Mouse (Mus musculus): ENCODE measurements around the gene Mllt11.
A peak's percentile ranks its signal among the peaks of the same experiment; 100 is the strongest.
"Not testable (repeated sequence)": the region's sequence is repeated elsewhere in the genome, so short reads cannot be mapped to it uniquely, and the experiment has no call there.

The Mllt11 gene

DNA sequence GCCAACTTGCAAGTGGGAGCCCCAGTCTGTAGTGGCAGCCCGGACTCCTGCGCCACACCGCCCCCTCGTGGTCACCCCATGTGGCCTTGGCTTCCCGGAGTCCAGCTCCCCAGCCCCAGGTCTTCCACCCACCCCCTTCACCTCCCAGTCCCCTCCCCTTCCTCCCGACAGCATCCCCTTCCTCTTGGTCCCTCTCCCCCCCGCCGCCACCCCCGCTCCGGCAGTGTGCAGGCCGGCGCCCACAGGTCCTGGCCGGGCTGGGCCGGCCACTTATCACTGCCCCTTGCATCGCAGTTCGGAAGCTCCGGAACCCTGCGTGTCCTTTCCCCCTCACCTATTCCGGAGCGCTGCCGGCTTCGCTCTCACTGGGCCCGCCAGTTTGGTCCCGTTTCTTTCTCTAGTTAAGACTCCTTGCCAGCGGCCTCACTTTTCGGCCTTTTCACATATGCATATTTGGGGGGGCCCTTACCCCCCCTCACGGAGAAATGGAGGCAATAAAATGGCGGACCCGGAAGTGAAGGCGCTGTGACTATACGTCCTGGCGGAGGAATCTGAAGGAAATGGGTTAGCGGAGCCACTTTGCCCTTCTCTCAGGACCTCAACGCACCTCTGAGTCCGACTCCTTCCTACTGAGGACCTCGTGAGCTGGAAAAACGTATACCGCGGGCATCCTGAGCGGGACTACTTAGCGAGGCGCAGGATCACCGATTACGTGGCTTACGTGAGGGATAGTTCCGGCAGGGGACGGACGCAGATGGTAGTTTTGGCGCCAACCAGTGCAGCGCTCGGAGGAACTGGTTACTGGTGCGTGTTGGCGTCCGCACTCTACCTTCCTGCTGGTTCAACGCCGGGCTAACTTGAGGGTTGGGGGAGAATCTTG, 14.5 kb downstream of the Mllt11 start, which contains the start of gene Gabpb2:
TSS of gene Gabpb2 (minus strand) at position 662 of the 880 bp plus-strand sequence.
- peak; percentile 91 for DNase-seq (ENCODE audit: low read depth, low spot score)

DNA sequence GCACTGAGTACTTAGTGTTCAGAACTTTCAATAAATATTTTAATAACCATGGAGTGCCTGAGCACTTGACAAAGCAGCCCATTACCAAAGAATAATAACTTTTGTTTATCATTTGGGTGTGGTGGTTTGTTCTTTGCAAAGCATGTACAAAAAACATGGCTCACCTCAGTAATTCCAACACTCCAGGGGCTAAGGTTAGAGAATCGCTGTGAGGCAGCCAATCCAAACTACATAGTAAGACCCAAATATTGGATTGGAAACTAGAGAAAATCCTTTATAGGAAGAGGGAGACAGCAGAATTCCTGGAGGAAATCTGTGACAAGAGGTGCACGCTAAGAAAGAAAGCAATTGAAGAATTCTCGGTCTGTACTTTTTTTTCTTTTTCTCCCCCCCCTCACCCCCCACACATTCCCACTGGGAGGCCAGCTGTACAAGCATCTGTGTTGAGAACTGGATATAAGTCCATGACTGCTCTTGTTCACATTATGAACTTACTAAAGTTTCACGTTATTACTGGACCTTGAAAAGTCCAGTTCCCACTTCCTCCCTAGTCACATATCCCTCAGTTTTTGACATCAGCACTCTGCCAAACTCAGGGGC, 15.2 kb downstream of the Mllt11 start:
- no peak for DNase-seq (ENCODE audit: low read depth, low spot score)

DNA sequence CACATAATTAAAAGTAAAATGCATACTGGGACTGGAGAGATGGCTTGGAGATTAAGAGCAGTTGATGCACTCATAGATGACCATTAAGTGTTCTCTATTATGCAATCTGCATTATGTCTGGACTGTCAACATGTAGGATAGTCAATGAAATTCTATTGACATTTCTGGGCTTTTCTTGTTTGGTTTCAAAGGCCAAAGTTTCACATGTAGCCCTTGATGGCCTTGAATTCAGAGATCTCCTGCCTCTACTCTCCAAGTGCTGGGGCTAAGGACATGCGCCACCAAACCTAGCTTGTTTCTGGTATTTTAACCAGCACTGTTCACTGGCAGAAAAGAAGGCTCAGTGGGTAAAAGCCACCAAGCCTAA, 18.4 kb downstream of the Mllt11 start:
- no peak for DNase-seq (ENCODE audit: low read depth, low spot score)

DNA sequence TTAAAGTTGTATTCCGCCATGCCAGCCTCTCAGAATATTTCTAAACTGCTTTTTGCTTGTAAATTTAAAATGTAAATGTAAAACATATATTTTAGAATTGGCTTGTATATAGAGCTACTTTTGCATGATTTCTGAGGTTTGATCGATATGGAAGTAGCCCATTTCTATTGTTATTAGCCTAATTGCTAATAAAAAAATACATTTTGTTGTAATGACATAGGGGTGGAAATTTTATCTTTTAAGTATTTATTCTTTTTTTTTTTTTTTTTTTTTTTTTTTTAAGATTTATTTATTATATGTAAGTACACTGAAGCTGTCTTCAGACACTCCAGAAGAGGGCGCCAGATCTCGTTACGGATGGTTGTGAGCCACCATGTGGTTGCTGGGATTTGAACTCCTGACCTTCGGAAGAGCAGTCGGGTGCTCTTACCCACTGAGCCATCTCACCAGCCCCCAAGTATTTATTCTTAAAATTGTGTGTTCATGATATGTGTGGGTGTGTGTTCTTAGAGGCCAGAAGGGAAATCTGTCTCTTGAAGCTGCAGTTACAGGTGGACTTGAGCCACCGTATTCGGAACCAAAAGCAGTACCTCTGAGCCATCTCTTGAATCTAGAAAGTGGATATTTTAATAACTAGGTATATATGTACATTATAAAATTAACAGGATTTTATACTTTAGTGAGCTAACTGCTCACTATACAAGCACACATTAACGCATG, 18.9 kb downstream of the Mllt11 start:
- not testable (repeated sequence) for DNase-seq (ENCODE audit: low read depth, low spot score)

DNA sequence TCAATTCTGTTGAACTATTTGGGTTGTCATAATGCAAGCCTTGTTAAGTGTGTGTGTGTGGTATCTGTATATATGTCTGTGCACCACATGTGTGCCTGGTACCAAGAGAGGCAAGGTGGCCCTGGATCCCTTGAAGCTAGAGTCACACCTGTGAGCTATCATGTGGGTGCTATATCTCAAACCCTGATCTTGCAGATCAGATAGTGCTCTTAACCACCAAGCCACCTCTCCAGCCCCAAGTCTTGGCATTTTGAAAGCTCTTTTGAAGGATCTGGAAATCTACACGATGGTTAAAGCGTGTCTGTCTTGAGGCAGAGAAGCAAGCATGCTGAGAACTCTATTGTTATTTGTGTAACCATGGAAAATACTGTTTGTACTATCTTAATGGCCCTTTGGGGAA, 21.4 kb downstream of the Mllt11 start:
- DNase-seq (ENCODE audit: low read depth, low spot score): peak; percentile 42

DNA sequence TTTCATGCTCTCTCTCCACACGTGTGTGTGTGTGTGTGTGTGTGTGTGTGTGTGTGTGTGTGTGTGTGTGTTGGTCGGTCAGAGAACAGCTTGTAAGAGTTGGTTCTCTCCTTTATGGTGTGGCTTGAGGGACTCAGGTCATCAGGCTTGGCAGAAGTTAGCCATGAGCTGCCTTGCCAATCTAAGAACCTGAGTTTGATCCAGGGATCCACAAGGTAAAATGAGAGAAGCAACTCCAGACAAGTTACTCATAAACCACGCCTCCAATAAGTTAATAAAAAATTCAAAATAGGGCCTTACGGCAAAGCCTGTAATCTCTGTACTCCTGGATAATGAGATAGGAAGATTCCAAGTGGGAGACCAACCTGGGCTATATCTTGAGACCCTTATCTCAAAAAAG, 23.7 kb downstream of the Mllt11 start:
- DNase-seq (ENCODE audit: low read depth, low spot score): no peak

DNA sequence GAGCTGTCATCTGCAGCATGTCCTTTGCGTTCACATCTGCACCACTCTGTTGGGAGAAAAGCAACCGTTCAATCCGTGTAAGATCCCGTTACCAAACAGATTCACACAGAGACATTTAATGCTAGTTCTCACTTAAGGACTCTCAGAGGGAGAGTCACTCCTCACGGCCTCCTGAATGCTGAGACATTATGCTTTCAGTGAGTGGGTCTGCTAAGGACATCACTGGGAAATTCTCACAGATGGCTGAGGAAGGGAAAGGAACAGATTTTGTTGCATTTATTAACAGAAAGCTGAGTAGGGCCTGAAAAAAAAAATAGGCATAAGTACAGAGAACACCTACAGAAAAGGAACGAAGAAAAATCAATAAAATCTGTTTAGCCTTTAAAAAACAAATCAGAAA, 28.1 kb downstream of the Mllt11 start:
- no peak for DNase-seq (ENCODE audit: low read depth, low spot score)

DNA sequence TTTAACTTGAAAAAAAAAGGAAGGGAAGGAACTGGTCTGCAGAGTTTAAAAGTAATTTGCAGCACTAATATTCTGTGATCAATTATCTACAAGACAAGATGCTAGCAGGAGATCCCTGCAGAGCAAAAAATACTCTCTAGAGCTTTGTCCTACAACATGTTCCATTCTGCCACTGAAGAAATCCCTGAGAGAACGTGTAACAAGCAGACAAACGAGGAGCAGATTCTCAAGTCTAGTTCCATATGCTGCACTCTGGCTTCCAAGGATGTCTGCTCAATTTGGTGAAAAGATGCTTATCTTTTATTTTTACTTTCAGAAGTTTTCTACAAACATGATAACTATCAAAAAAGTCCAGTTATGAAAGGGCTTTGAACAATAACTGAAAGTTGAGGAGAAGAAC, 31.4 kb downstream of the Mllt11 start:
- DNase-seq (ENCODE audit: low read depth, low spot score): no peak

DNA sequence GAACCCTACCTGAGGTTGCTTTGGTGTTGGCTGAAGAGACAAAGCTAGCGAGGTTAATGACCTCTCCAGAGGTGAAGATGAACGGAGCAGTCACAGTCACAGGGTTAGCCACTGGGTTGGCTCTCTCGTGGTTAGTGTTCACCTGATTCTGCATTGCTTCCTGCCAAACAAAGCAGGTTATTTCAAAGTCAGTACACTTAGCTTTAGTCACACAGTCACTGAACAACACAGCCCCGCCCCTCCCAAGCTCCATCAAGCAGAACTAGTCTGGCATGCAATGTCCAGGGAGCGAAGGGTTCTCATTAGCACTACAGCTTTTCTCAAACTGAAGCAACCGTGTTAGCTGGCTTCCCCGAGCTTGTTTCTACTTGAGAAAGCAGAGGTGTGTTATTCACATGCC, 31.8 kb downstream of the Mllt11 start:
- no peak for DNase-seq (ENCODE audit: low read depth, low spot score)

DNA sequence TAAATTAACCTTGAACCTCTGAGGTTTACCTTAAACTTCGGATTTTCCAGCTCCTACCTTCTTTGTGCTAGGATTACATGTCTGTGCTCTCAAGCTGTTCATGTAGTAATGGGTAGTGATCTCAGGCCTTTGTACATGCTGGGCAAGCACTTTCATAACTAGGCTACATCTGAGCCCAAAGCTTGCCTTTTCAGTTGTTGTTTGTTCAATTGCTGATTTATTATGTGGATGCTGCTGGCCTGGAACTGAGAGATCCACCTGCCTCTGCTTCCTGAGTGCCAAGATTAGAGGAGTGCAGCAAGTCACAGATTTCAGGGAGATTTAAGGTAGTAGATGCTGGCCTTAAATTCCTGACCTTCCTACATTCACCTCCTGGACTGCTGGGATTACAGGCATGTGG, 32.9 kb downstream of the Mllt11 start:
- no peak for DNase-seq (ENCODE audit: low read depth, low spot score)

DNA sequence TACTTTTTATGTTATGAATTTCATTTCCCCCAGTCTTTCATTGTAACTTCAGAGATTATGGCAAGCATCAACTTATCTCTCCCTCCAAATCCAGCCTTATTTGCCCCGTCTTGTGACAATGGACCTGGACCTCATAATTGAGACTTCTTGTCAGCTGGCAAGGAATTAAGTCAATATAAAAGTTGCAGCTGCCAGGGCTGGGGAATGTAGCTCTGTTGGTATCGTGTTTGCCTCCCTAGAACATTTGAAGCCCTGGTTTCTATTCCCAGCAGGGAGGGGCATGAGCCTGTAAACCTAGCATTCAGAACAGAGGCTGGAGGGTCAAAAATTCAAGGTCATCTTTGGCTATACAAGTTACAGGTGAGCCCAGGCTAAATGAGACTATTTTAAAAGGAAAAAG, 36.2 kb downstream of the Mllt11 start:
- DNase-seq (ENCODE audit: low read depth, low spot score): no peak

DNA sequence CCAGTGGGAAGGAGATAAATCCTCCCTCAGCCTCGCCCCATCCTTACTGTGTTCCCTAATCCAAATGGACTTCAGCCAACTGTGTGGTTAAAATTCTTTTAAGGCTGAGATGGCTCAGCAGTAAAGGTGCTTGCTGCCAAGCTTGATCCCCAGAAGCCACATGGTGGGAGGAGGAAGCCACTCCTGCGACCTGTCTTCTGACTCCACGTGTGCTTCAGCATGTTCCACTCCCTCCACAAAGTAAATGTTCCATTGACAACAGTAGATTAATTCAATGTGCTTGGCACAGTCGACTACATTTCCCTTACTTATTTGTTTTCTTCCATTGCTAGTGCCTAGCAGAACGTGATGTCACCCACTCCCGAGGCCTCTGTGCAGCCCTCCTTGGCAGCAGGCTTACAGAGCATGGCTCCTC, 37.2 kb downstream of the Mllt11 start:
- no peak for DNase-seq (ENCODE audit: low read depth, low spot score)

DNA sequence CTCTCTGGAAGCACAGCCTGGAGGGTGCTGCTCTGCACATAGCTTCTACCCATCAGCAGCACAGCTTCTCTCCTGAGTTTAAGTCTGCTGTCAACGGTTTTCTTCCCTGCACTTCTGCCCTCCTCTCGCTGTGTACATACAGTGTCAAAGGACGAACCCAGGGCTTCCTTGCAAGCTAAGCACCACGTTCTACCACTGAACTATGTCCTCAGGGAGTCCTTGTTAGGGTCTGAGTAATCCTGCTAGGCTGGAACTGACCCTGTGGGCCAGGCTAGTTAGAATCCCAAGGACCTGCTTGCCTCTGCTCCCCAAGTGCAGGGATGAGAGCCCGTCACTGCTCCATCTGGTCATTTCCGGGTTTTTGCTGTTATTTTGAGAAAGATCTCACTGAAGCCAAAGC, 45.1 kb downstream of the Mllt11 start:
- DNase-seq (ENCODE audit: low read depth, low spot score): no peak

DNA sequence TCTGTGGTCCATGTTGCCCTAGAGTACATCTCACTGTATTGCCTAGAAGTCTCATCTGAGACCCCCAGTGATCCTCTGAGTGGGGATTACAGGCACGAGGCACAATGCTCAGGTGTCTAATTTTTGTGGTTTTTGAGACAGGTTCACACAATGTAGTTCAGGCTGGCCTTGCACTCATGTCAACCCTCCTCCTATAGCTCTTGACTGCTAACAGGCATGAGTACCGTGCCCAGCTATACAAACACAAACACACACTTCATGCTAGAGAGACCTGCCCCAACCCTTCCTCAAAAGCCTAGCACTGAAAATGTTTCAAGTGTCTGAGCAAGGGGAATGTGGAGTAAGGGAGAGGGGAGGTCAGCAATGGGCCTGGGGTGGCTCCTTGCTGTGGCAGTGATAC, 45.9 kb downstream of the Mllt11 start:
- no peak for DNase-seq (ENCODE audit: low read depth, low spot score)

DNA sequence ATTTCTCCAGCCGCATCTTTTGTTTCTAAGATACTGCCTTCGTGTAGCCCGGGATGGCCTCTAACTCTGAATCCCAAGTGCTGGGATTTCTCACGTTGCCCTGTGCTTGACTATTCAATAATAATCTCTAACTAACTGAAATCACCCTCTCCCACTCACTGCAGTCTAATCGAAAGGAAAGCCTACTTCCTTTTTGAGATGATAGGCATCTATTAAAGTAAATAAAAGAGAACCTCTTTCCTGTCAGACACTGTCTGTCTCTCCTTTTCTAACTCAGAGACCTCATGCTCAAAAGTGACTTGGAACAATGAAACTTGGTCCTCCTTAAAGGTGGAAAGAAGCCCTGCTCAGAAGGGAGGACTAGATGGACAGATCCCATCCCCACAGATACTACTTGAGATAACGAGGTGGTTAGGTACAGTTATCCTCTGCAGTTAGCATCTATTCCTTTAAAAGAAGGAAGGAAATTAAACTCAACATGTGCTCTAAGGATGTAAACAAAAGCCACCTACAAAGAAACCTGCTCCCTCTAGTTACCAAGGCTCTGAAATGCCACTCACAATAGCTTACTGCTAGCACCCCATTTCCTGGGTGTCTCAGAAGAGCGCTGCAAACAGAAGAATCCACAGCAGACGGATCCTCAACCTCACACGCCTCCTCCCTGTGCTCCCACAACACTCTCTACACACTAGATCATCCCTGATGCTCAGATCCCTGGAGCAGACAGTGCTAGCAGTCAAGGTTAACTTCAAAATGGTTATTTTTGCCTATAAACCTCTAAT, 47.0 kb downstream of the Mllt11 start:
- DNase-seq (ENCODE audit: low read depth, low spot score): no peak

DNA sequence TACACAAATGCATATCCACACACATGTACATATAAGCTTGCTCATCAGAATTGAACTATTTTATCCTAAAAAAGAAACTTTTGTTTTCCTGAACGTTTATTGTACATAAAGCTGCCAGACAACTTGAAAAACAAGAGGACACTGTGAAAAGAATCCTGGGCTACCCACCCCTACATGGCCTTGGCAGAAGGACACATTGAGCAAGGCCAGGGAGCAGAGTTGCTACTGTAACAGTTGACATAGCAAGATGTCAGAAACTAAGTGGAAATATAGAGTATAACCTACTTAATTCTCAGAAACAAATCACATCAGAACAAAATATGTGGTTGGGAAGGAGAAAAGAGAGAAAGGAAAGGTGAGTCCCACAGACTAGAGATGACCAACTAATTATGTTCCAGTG, 50.1 kb downstream of the Mllt11 start:
- DNase-seq (ENCODE audit: low read depth, low spot score): no peak

DNA sequence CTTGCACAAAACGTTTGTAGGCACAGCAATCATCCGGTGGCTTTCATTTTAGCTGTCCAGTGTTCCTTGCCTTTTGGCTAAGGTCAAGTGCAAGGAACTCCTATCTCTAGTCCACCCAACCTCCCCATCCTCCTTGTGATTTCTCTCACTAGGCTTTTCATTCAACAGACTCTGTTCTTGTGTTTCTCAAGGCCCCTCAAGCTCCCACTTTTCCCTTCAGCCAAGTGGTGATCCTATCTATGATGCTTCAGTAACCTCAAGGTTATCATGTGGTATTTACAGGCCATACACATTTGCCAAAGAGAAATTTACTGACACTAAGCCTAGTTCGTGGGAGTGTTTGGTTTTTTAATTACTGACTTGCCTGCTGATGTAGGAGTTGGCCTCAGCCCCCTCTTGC, 52.1 kb downstream of the Mllt11 start:
- DNase-seq (ENCODE audit: low read depth, low spot score): no peak

DNA sequence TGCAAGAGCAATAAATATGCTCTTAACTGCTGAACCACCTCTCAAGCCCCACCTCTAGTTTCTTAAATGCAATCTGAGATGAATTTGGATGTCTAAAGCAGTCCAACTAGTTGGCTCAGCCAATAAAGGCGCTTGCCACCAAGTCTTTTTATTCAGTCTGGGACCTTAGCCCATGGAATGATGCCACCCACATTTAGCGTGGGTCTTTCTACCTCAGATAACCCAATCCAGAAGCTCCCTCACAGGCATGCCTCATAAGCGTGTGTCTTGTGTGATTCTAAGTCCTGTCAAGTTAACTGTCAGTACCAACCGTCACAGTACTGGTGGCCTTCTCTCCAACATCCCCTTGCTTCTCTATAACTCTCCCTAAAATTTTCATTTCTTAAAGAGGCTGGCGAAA, 53.0 kb downstream of the Mllt11 start:
- DNase-seq (ENCODE audit: low read depth, low spot score): no peak

DNA sequence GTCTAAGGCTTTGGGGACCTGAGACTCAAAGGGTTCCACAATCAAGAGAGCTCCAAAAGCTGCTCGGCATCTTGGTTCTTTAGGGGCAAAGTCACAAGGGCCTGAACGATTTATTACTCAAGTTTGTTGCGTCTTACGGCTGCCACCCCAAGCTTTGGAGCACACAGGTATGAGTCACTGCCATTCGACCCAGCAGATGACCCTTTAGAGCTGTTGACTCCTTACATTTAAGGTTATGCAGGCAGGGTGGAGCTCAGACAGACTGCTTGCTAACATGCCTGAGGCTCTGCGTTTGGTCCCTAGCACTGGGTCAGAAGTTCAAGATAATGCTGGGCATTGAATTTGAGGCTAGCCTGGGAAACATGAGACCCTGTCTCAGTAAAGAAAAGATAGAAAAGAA, 54.4 kb downstream of the Mllt11 start:
- DNase-seq (ENCODE audit: low read depth, low spot score): no peak

DNA sequence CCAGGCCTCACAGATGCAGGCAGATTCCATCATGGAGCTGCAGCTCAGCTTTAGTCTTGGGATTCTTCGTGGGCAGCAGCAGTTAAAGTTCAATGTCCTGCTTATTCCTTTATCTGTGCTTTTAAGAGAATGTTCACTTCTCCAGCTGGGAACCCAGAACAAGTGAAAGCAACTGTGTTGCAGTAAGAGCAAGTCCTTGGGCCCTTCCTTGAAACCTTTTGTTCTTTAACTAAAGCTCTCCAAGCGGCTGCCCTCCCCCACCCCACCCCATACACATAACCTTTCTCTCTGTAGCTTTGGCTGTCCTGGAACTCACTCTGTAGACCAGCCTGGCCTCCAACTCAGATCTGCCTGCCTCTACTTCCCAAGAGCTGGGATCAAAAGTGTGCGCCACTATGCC, 55.5 kb downstream of the Mllt11 start:
- no peak for DNase-seq (ENCODE audit: low read depth, low spot score)

DNA sequence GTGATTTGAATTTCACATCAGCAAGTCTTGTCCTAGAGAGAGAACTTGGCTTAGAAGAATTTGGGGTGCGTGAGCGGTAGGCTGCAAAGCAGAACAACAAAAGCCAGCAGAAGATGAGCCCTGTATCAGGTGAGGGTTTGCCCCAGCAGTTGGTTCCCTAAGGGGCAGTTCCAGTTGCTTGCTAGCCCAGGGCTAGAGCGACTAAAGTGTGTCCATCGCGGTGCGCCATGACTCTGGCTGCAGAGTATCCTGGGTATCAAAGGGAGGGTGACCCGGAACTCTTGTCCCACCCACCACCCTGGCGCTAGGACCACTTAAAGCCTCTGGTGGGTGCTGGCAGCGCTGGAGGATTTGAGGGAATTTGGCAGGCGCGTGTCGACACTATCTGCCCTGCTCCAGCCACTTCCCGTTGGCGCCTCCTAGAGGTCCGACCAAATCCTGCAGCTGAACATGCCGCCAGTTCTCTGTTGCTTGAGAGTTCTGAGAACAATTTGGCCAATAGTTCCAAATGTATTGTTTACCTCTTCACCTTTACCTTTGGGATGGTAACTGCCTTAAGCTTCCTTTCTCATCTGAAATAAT, 57.9 kb downstream of the Mllt11 start:
- peak; percentile 80 for DNase-seq (ENCODE audit: low read depth, low spot score)
